Mouse (Mus musculus) spleen, postnatal 14 days (tissue): ENCODE measurements around the gene Nsg2.

Experiments
- DNase-seq, 2 experiments: peaks; one replicate each; pipeline ENCODE4 v3.0.0; 2021 to 2022; ENCODE audit warnings: low spot score in 2 of 2

Gene Nsg2

DNA sequence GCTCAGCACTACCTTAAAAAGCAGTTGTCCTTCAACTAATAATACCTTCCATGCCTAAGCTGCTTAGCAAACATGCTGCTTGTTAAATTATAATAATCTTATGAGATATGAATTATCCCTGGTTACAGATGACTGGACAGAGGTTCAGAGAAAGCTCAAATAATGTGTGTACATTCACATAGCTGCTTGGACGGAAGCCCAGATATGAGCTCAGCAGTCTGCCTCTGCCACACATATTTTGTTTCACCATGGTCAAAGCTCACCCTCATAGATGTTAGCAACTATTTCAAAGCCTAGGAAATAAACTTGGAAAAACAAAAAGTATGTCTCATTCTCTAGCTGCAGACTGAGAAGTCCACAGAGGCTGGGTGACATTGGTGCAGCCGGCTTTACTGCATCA lies 74.9 kb downstream of the Nsg2 start:
- DNase-seq: no peak

- no peak for DNase-seq
These were observed 83.2 kb downstream of the Nsg2 start for GRCm38 (mm10) chr11:32083462-32083861.

DNA sequence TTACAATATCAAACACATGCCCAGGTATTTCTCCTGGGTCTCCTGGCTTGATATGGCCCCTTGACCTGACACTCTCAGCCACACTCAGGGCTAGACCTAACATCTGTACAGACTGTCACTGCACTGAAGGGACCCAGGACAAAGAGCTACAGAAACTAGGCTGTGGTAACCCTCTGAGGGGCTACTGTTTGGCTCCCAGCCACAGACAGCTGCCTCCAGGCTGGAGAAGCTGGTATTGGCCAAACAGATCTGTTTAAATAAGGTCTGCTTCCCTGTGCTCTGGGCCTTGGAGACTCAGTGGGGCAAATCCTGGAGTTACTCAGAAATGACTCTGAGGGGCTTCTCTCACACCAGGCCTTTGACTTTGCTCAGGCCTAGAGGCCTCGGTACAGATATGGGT lies 86.3 kb downstream of the Nsg2 start:
- no peak for DNase-seq

GRCm38 (mm10) chr11:32087376-32087775 lies 87.1 kb downstream of the Nsg2 start:
- no peak for DNase-seq

DNA sequence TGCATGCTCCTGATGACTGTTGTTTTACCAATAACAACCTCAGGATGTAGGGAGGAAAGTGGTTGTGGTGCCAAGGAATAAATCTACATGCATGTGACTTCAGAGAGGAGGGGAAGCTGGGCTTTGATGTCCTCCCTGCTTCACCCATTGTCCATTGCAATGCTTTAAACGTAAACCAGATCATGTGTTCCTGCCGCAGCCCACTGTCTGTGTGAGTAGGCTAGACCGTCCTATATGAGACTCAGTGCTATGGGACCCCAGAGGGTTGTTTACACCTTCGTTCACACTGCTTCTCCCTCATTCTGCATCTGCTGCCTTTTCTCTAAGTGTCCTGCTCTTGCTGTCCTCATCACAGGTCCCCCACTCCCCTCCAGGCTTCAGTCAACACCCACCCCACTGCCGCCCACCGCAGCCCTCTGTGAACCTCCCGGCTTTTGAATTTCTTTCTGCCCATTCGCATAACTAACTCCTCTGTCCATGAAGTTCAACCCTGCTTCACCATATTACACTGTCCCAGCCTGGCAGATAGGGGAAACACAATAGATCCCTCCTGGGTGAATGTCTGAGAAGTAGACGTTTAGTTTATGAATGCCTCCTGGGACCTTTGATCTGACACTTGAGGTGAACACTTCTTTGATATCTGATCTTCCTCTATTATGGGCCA lies 87.6 kb downstream of the Nsg2 start:
- DNase-seq: no peak

DNA sequence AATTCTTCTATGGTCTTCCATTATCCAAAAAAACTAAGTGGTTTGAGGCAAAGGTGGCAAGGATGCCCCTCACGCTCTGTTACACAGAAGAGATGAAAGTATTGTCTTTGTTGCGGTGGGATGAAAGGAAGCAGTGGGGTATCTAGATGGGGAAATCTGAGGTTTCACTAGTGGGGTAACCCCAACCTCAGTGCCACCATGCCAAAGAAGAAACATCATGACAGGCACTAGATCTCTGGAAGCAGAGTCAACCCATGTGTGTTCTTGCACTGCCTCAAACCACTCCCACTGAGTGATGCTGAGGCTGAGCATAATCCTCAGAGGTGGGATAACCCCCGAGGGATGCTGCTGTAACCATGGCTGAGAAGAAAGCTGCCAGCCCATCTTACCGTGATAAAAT lies 95.5 kb downstream of the Nsg2 start:
- no peak for DNase-seq

- no peak for DNase-seq
These were observed 96.1 kb downstream of the Nsg2 start for GRCm38 (mm10) chr11:32096346-32096745.

DNA sequence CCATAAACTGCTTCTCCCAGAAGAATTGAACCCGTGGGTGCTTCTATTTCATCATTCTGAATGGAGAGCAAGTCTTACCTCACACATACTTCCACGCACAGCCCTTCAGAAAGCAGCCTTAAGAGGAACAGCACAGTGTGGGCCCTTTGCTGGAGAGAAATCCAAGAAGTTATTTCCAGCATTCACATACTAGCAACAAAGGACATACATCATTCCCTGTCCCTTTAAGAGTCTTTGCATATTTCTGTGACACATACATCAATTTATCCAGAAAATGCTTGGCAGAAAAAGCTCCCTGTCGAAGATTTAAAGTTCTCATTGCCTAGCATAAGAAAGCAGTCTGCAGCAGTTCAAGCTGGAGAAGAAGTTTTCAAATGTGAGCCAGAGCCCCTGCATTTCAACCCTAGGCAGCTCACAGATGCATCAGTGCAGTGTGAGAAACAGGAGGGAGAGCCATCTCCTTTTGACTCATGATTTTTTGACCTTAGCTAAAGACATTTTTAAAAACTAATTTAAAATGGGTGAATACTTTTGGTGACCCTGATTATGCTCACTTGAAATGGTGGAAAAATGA lies 100.9 kb downstream of the Nsg2 start:
- DNase-seq: no peak

DNA sequence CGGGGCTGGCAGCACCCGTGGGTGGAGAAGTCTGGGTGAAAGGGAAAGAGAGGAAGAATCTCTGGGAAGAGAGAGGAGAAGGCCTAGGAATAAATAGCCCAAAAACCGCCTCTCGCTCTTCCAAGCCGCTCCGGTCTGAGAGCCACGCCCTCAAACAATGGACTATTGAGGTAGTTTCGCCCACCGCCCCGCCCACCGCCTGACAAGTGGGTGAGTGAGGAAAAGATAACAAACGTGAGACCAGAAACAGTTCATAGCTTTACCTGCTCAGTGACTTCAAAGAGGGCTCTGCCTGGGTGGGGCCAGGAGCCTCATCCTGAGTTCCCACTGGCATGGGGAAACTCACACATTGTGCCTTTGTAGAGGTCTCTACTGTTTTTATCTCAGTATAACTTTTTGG lies 102.7 kb downstream of the Nsg2 start:
- no peak for DNase-seq

DNA sequence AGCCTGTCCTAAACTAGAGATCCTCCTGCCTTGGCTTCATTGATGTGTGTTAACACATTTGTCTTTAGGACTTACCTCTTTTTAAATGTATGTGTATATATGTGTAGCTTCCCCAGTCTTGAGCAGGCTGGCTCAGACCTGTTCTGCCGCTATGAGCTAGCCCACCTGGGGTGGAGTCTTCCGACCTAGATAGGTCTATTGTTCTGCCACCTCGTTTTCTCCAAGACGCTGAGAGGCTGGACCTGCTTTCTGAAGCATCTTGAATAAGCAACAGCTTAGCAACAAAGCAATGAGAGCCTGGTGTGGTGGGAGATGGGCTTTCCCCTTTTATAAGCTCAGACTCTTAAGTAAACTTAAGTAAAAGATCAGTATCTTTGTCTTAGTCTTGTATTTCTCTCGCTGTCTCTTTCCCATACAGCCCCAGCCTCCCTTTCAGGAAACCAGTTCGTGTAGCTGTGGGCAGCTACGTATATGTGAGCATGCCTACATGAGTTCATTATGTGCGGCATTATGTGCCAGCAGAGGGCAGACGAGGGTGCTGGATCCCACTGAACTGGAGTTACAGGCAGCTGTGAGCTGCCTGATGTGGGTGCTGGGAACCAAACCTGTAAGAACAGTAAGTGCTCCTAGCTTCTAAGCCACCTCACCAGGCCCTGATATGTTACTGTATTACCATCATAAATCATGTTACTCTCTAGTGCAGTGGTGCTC lies 104.3 kb downstream of the Nsg2 start:
- no peak for DNase-seq

- no peak for DNase-seq
These were observed 105.7 kb downstream of the Nsg2 start for GRCm38 (mm10) chr11:32105750-32106646.

DNA sequence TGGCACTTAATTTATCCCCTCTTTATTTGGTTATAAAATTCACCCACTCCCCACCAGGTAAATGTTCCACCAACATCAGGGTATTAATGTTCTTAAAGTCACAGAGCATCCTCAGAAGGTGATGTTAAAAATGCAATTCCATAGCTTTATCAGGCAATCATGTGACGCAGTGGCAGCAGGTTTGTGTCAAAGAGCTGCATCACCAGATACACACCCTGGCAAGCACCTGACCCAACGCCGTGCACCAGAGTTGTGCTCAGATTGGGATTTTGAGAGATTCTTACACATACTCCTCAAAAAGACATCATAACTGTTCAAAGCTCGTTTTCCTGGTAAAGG lies 106.4 kb downstream of the Nsg2 start:
- DNase-seq: no peak

DNA sequence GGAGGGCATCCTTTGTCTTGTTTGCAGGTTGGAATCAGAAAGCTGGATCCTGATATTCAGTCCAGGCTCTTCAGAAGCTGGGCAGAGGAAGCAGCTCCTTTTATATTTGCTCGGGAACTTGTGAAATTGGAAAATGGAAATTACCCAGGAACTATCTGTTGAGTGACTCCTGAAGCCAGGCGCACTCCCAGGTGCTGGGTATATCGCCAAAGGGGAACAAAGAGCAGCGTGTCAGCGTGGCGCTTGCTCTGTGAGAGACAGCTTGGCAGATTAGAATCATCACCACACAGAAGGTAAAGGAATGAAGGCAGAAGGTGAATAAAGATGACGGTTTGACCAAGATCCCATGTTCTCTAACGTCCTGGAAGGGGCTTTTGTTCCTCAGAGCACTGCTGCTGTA lies 108.2 kb downstream of the Nsg2 start:
- DNase-seq: no peak
